Mouse (Mus musculus) lung, embryonic 15.5 days (tissue): Measurements from ENCODE around the gene Cfap100. TPM values are rescaled to one million over a fixed set of nuclear protein-coding genes. Genes with fewer than 3 reads are reported as not detected.

ENCODE experiments used
- ATAC-seq: fragments of 200-750 bp; cut with Nextera tagmentation; 2 replicates; pipeline ENCODE4 v1.8.0; 2017; ENCODE audit warnings: moderate number of reproducible peaks, borderline replicate concordance; ENCODE audit not compliant: low FRiP score, low TSS enrichment; ENCODE audit errors: extremely low read depth
- H3K27ac ChIP-seq: fragments of 300-500 bp; sonication (generic); 2 replicates; pipeline ENCODE4 v1.5.1; 2015; ENCODE audit warnings: moderate library complexity, mild to moderate bottlenecking, inconsistent platforms
- H3K27me3 ChIP-seq: fragments of 300-500 bp; sonication (generic); 2 replicates; pipeline ENCODE4 v1.6.1; 2015; ENCODE audit warnings: inconsistent platforms
- H3K36me3 ChIP-seq: fragments of 300-500 bp; sonication (generic); 2 replicates; pipeline ENCODE4 v1.6.1; 2015; ENCODE audit warnings: inconsistent platforms
- H3K4me1 ChIP-seq: fragments of 300-500 bp; sonication (generic); 2 replicates; pipeline ENCODE4 v1.6.1; 2015; ENCODE audit warnings: inconsistent platforms
- H3K4me2 ChIP-seq: fragments of 300-500 bp; sonication (generic); 2 replicates; pipeline ENCODE4 v1.6.1; 2015; ENCODE audit warnings: inconsistent platforms, mild to moderate bottlenecking, moderate library complexity
- H3K4me3 ChIP-seq: fragments of 300-500 bp; sonication (generic); 2 replicates; pipeline ENCODE4 v1.5.1; 2015; ENCODE audit warnings: mild to moderate bottlenecking, inconsistent platforms
- H3K9ac ChIP-seq: fragments of 300-500 bp; sonication (generic); 2 replicates; pipeline ENCODE4 v1.6.1; 2015; ENCODE audit warnings: inconsistent platforms
- H3K9me3 ChIP-seq: fragments of 300-500 bp; sonication (generic); 2 replicates; pipeline ENCODE4 v1.6.1; 2016; ENCODE audit warnings: inconsistent platforms
- WGBS: fragments of 180-500 bp; shearing (Covaris S2); methylation state at CpG from one replicate; pipeline ENCODE4 v1.1.7; 2015; 5-methylcytosine and 5-hydroxymethylcytosine counted together
- polyA plus RNA-seq: library from polyadenylated mRNA; unstranded; fragments of >200 nt; fragmentation: Nextera tagmentation; extraction: Ambion mirVana; gene quantifications from 2 replicates; pipeline ENCODE4 v1.2.1, GENCODE M21; 2015

Cfap100 gene
- 0.50 and 0.68 TPM in 2 replicates for polyA plus RNA-seq

DNA sequence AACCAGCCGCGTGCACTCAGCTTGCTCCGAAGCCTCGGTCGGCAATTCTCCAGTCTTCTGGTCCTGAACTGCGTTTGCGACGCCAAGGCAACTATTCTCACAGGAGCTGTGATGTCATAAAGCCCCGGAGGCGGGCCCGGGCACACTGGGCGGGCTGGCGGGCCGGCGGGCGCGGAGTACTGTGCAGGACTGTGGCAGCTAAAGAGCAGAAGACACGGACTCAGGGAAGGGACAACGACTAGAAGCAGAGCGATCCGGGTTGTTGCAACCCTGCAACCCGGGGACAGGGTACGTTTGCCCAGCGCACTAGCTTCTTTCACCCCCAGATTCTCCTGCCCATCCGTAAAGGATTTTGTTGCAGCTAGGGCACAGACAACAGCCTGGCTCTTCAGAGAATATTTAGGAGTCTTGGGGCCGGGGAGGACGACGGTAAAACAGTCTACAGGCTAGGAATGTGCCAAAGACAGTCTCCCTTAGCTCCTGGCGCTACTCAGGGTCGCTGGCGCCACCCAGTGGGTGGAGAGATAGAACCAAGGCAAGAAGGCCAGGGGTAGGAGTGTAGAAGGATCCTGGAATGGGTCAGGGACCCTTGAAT is at the start of gene Cfap100:
Gene Cfap100, minus strand, starts transcription at position 418 of the 595 bp plus-strand sequence.
- Histone ChIP-seq H3K27me3 (peaks cover 14% of the 10 kb centered on the region), H3K9ac (peak within 1 kb of the TSS; percentile 36), H3K9me3 (no peaks in the 10 kb centered on the region), H3K4me2 (peak within 1 kb of the TSS; percentile 77), H3K27ac (peak within 1 kb of the TSS; percentile 41; the same call in 1 of the 2 replicates), H3K36me3 (no peaks in the 10 kb centered on the region), H3K4me1 (peaks cover 12% of the 10 kb centered on the region), H3K4me3 (peak within 1 kb of the TSS; percentile 37)
- WGBS, result under 1% methylated on average over 31 of the region's 31 CpGs
- peak; percentile 85; the same call in 1 of the 2 replicates for ATAC-seq

DNA sequence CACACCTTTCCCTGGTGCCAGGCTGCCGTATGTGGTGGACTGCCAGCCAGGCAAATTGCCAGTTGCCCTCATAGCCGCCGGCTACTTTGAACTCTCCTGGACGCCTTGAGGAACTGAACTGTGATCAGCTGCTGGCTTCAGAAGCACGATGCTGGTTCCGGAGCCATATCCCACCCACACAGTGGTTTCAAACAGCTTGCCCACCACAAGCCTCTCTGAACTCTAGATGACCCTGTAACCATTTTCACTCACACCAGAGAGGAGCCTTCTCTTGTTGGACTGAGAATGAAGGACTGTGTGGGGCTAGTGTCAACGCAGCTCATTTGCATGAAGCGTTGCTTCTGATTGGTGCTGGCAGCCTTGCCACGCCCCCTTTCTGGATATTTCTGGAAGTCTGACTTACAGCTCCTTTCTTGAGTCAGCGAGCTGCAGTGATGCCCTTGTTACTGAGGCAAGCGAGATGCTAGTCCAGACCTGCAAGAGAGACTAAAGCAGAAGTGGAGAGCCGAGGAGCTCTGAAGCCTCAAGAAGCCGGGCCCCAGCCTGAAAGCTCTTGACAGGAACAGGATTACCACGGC is 48.4 kb upstream of the Cfap100 start:
- 37% methylated on average over 14 of the region's 14 CpGs for WGBS
- peak; percentile 62; the same call in 1 of the 2 replicates for ATAC-seq
- peak overlapping the region; percentile 20 for H3K4me2 ChIP-seq

DNA sequence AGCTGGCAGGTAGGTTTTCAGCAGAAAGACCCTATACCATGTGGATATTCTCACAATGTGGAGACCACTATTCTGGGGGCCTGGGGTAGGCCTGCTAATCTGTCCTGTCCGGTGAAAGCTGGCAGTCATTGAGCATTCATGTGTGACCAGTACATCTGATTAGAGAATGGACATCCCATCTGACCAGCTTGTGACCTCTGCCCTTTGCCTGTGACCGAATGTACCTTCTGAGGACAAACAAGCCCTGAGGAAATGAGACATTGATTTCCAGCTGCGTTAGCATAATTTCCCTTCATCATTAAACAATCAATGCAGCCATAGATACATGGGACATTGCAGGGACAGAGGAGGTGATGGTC is 47.2 kb upstream of the Cfap100 start:
- Histone ChIP-seq H3K9ac (no peak overlapping the region), H3K4me2 (no peak overlapping the region), H3K27me3 (no peaks in the 10 kb centered on the region), H3K4me3 (no peak overlapping the region), H3K9me3 (no peaks in the 10 kb centered on the region), H3K4me1 (peaks cover 21% of the 10 kb centered on the region), H3K27ac (no peak overlapping the region), H3K36me3 (no peaks in the 10 kb centered on the region)
- 72% methylated on average over 3 of the region's 3 CpGs for WGBS
- no peak for ATAC-seq

More for the DNA sequence above, 48.4 kb upstream of the Cfap100 start:
- Histone ChIP-seq H3K4me1 (peaks cover 11% of the 10 kb centered on the region; the same call in 1 of the 2 replicates), H3K4me3 (no peak overlapping the region), H3K27me3 (no peaks in the 10 kb centered on the region), H3K9me3 (no peaks in the 10 kb centered on the region), H3K27ac (no peak overlapping the region), H3K36me3 (no peaks in the 10 kb centered on the region), H3K9ac (no peak overlapping the region)

DNA sequence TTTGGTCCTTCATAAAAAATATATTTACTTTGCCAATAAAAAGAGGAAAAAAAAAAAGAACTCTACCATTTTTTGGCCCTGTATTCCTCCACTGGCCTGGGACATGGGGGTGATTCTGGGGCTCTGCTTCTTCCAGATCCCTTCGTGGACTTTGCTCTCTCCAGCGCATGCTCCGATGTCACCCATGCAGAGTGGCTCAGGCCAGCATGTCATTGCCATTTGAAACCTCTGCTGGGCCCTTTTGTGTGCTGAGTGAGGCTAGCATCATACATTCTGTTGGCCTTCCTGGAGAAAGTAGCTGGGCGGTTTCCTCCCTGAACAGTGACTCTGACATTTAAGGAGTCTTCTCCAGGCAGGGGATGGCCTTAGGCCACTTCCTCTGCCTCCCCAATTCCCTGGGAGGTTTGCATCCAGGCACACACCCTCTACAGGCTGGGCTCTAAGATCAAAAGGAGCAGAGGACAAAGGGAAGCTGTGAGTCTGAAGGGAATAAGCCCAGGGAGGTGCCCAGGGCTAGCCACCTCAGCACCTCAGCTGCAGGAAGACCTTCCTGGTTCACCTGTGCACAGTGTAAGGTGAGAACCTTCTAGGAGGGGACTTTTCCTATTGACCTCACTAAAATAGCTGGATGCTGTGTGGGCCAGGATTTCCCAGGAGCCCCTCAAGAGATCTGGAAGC is 46.7 kb upstream of the Cfap100 start:
- Histone ChIP-seq H3K36me3 (no peaks in the 10 kb centered on the region), H3K9ac (no peak overlapping the region), H3K4me1 (peaks cover 25% of the 10 kb centered on the region), H3K27me3 (no peaks in the 10 kb centered on the region), H3K9me3 (no peaks in the 10 kb centered on the region), H3K27ac (no peak overlapping the region), H3K4me3 (no peak overlapping the region), H3K4me2 (no peak overlapping the region)
- ATAC-seq, result no peak
- WGBS, result 69% methylated on average over 4 of the region's 4 CpGs

DNA sequence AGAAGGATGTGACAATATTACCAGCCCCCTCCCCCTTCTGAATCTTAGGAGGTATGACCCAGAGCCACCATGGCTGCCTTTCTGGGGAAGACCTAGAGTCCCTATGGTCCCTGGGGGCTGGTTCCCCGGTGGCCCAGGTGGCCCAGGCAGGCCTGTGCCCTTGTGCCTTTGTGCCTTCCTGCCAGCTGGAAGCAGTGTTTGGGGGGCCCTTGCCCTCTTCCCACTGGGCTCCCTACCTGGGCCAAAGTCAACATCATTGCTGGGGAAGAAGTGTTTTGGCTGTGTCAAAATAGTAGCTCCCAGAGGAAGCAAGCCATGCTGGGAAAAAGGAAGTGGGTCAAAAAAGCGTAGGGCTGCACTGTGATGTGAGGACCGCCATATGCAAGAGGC is 45.8 kb upstream of the Cfap100 start:
- WGBS, result 84% methylated on average over 3 of the region's 3 CpGs
- ATAC-seq, result no peak
- Histone ChIP-seq H3K9me3 (no peaks in the 10 kb centered on the region), H3K27ac (no peak overlapping the region), H3K9ac (no peak overlapping the region), H3K4me2 (no peak overlapping the region), H3K4me3 (no peak overlapping the region), H3K4me1 (peaks cover 25% of the 10 kb centered on the region), H3K36me3 (peaks cover 2% of the 10 kb centered on the region; the same call in 1 of the 2 replicates), H3K27me3 (no peaks in the 10 kb centered on the region)

DNA sequence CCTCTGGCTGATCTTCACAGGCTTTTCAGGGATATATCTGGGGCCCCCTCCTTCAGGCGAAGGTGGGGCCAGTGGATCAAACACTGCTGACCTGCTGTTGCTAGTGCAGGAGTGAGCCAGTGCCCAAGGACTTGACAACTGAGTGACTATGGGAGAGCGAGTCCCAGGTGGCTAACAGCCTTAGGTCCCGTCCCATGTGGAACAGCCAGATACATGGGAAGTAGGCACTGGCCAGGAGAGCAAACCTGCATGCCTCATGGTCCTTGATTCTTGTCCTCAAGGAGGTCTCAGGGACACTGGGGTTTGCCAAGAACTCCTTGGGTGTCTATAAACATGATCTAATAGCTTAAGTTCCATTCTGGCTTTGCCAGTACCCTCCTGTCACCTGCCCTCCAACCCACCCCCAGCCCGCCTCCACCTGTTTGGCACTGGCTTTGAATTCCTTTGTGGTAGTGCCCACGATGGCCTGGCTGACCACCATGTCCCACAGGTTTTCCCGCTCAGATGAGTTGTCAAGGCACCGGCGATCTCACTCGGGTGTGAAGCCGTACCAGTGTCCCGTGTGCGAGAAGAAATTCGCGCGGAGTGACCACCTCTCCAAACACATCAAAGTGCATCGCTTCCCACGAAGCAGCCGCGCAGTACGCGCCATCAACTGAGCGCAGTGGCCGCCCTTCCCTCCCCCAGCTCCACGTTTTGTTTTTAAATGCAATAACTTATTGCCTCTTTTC is 45.2 kb upstream of the Cfap100 start:
- Histone ChIP-seq H3K4me2 (no peak overlapping the region), H3K4me1 (peaks cover 25% of the 10 kb centered on the region), H3K4me3 (no peak overlapping the region), H3K27me3 (no peaks in the 10 kb centered on the region), H3K9me3 (no peaks in the 10 kb centered on the region), H3K27ac (no peak overlapping the region), H3K36me3 (peaks cover 2% of the 10 kb centered on the region; the same call in 1 of the 2 replicates), H3K9ac (no peak overlapping the region)
- no peak for ATAC-seq
- 90% methylated on average over 24 of the region's 24 CpGs for WGBS

DNA sequence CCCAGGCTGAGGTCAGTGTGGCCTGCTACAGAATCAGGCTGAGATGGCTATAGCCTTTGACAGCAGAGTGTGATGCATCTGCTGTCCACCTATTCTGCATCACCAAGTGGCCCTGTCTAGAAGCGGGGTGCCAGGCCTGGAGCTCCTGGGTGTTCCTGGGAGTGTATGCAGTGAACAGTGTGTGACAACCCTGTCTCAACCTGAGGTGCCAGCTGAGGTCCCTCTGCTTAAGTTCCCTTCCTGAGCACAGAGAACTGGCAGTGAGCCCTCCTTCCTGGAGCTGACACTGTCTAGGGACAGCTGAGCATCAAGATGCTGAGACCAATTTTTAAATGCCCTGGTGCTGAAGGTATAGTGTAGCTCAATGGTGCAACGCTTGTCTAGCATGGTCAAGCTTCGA is 44.1 kb upstream of the Cfap100 start:
- Histone ChIP-seq H3K27me3 (no peaks in the 10 kb centered on the region), H3K4me2 (no peak overlapping the region), H3K9ac (no peak overlapping the region), H3K36me3 (peaks cover 2% of the 10 kb centered on the region; the same call in 1 of the 2 replicates), H3K27ac (no peak overlapping the region), H3K4me3 (no peak overlapping the region), H3K9me3 (no peaks in the 10 kb centered on the region), H3K4me1 (peaks cover 25% of the 10 kb centered on the region)
- no peak for ATAC-seq
- WGBS, result 70% methylated on average over 3 of the region's 3 CpGs

DNA sequence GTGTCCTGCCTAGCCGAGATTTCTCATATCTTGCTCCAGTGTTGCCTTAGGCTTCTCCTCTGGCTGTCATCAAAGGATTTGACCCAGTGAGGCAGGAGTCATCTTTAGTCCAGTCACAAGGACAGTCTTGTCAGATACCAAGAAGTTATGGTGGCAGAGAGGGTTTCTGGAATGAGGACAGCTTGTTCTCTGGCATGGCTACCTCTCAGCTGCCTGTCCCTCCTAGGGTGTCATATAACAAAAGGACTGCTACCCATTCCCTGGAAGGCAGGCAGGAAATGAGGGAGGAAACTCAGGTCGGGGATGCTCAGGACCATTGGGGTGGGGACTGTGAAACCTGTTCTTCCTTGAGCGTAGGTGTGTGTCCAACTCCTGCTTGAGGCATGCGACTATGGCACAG is 43.5 kb upstream of the Cfap100 start:
- Histone ChIP-seq H3K4me2 (no peak overlapping the region), H3K9ac (no peak overlapping the region), H3K9me3 (no peaks in the 10 kb centered on the region), H3K27ac (no peak overlapping the region), H3K4me1 (peaks cover 21% of the 10 kb centered on the region), H3K36me3 (peaks cover 2% of the 10 kb centered on the region; the same call in 1 of the 2 replicates), H3K4me3 (no peak overlapping the region), H3K27me3 (no peaks in the 10 kb centered on the region)
- WGBS, result 68% methylated on average over 4 of the region's 4 CpGs
- no peak for ATAC-seq

DNA sequence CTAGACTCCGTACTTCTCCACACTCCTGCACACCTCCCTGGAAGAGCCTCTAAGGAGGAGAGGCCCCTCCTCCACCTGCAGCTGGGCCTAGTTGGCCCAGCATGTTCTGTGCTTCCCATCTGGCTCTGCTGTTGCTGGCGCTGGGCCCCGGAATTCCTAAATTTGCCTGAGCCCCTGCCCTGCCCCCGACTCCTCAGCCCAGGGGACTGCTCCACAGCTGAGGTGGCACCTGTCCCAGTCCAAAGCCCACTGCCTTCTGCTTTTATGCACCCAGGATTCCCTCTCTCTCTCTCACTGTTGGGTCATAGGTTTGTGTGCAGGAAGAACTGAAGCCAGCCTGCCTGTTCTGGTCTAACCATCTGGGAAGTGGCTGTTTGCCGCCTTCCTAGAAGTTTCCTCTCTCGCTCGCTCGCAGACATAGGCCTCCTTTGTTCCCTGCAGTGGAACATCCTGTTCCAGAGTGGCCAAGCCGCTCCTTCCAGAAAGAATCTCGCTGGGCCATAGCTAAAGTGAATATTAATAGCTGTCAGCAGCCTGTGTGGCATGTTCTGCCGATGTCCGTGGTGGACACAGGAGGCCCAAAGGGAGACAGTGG is 42.4 kb upstream of the Cfap100 start:
- no peak overlapping the region for H3K4me2 ChIP-seq
- 34% methylated on average over 12 of the region's 12 CpGs for WGBS

DNA sequence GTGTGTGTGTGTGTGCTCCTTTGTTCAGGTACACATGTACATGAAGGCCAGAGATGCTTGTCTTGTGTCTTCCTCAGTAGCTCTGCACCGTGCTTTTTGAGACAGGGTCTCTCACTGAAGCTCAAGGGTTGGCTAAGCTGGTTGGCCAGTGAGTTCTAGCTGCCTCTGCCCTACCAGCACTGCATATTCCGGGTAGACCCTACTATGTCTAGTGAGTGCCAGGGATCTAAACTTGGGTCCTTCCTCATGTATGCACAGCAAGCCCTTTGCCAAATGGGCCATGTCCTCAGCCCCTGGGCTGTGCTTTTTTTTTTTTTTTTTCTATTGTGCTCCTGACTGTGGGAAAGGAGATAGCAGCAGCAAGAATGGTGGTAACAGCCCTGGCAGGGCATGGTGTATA is 41.7 kb upstream of the Cfap100 start:
- no peak overlapping the region for H3K9ac ChIP-seq
- H3K4me3 ChIP-seq, result no peak overlapping the region
- 77% methylated on average over 2 of the region's 2 CpGs for WGBS
- peaks cover 2% of the 10 kb centered on the region; the same call in 1 of the 2 replicates for H3K36me3 ChIP-seq
- no peak overlapping the region for H3K4me2 ChIP-seq
- H3K27ac ChIP-seq, result no peak overlapping the region
- no peaks in the 10 kb centered on the region for H3K9me3 ChIP-seq
- peaks cover 14% of the 10 kb centered on the region for H3K4me1 ChIP-seq
- no peak for ATAC-seq
- H3K27me3 ChIP-seq, result no peaks in the 10 kb centered on the region

More for the DNA sequence above, 42.4 kb upstream of the Cfap100 start:
- H3K4me3 ChIP-seq, result no peak overlapping the region
- no peaks in the 10 kb centered on the region for H3K27me3 ChIP-seq
- H3K9me3 ChIP-seq, result no peaks in the 10 kb centered on the region
- H3K36me3 ChIP-seq, result peaks cover 2% of the 10 kb centered on the region; the same call in 1 of the 2 replicates
- H3K27ac ChIP-seq, result peak overlapping the region; percentile 91
- H3K9ac ChIP-seq, result no peak overlapping the region
- no peak; the same call in 1 of the 2 replicates for ATAC-seq
- H3K4me1 ChIP-seq, result peaks cover 14% of the 10 kb centered on the region

DNA sequence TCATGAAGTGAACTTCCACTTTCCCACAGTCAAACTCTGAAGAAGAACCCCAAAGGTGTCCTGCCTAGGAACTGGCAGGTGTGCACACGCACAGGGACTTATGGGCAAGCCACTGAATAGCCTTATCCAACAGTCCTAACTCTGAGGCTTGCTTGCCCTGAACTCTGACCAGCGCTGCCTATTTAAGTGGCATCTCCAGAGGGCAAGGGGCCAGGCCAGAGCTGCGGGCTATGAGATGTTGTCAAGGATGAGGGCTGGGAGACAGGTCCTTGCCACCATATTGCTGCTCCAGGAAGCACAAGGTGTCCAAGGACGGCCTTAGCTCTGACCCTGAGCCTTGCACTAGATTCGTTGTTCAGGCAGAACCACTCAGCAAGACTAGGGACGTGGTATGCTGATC is 40.4 kb upstream of the Cfap100 start:
- 87% methylated on average over 6 of the region's 6 CpGs for WGBS
- no peak overlapping the region for H3K4me3 ChIP-seq

More for the DNA sequence above, 40.4 kb upstream of the Cfap100 start:
- peaks cover 20% of the 10 kb centered on the region for H3K4me1 ChIP-seq
- no peak overlapping the region for H3K4me2 ChIP-seq
- H3K27ac ChIP-seq, result no peak overlapping the region
- no peak for ATAC-seq
- no peaks in the 10 kb centered on the region for H3K9me3 ChIP-seq
- H3K27me3 ChIP-seq, result no peaks in the 10 kb centered on the region
- peaks cover 2% of the 10 kb centered on the region; the same call in 1 of the 2 replicates for H3K36me3 ChIP-seq
- no peak overlapping the region for H3K9ac ChIP-seq
